Comparison of ENCODE assay signal across 9 mouse cellular contexts in genomic region chr9:91361033-91361855, GRCm38 (mm10). TPM values are rescaled to one million over a fixed set of nuclear protein-coding genes. Genes with fewer than 3 reads are reported as not detected.
A peak's percentile ranks its signal among the peaks of the same experiment; 100 is the strongest.
DNase-seq lines count a peak whose midpoint lies in the region; ATAC-seq and TF ChIP-seq lines count a peak whose summit lies in the region.
"Had no signal": no experiment of that assay in that cellular context is flagged by ENCODE, and none has a peak within 500 bp of the region (broad histone marks: within the 10 kb centered on the region; RNA-seq: fewer than 3 reads in every experiment).

No protein-coding gene starts in this region.

- peak overlapping the region; percentile 62 for H3K4me2 ChIP-seq in intestine, postnatal 0 days (replicated peaks; ENCODE audit: low read depth)

- no peak for DNase-seq in left cerebral cortex, adult 2 months (ENCODE audit: extremely low spot score in 1 of 2, low spot score in 2 of 2)
- DNase-seq in left cerebral cortex, adult 11 months (ENCODE audit: low spot score), result no peak
- peak; percentile 35 for DNase-seq in embryonic facial prominence, embryonic 10.5 days (ENCODE audit: low spot score)
- DNase-seq in retina, embryonic 14.5 days (ENCODE audit: low spot score), result peak; percentile 63
- DNase-seq in adrenal gland, postnatal 36 days, result no peak
- no peak for DNase-seq in lung, postnatal 10 days

- ATAC-seq in intestine, postnatal 0 days, result no peak
- ATAC-seq in activated CD4-positive, CD25-positive, alpha-beta regulatory T cell, adult 4 months, result no peak

- no peaks in the 10 kb centered on the region for H3K36me3 ChIP-seq in embryonic facial prominence, embryonic 10.5 days (replicated peaks)
- H3K36me3 ChIP-seq in intestine, postnatal 0 days (ENCODE audit: control insufficient read depth, insufficient read depth), result no peaks in the 10 kb centered on the region

- intact Hi-C loops in left cerebral cortex, adult 2 months (cut with DNase I), result loop anchor here (5.0 kb wide), 1 partner anchor 229 kb away; no protein-coding TSS in a partner anchor

- H3K9me3 ChIP-seq in embryonic facial prominence, embryonic 10.5 days, result no peaks in the 10 kb centered on the region
- H3K9me3 ChIP-seq in intestine, postnatal 0 days (ENCODE audit: control insufficient read depth), result no peaks in the 10 kb centered on the region

- H3K27ac ChIP-seq in left cerebral cortex, adult 2 months, result no peak overlapping the region
- H3K27ac ChIP-seq in embryonic facial prominence, embryonic 10.5 days (replicated peaks), result peak overlapping the region; percentile 81
- no peak overlapping the region for H3K27ac ChIP-seq in intestine, postnatal 0 days (ENCODE audit: low read depth, low read length)

- peak overlapping the region; percentile 36 for H3K4me3 ChIP-seq in left cerebral cortex, adult 2 months
- peak overlapping the region; percentile 57 for H3K4me3 ChIP-seq in embryonic facial prominence, embryonic 10.5 days
- peak overlapping the region; percentile 43 for H3K4me3 ChIP-seq in intestine, postnatal 0 days (ENCODE audit: low read depth, low read length)

- no peak overlapping the region for H3K9ac ChIP-seq in intestine, postnatal 0 days (ENCODE audit: low read depth, low read length)

- WGBS in embryonic facial prominence, embryonic 10.5 days, result 1% methylated on average over 35 of the region's 35 CpGs
- WGBS in intestine, postnatal 0 days, result 1% methylated on average over 35 of the region's 35 CpGs

- TF ChIP-seq CTCF in left cerebral cortex, adult 2 months (IDR thresholded peaks at IDR 0.05), result no peak
- no peak for TF ChIP-seq CTCF in intestine, postnatal 0 days (IDR thresholded peaks at IDR 0.05; ENCODE audit: low read depth)

- peaks cover 100% of the 10 kb centered on the region for H3K27me3 ChIP-seq in embryonic facial prominence, embryonic 10.5 days (replicated peaks; ENCODE audit: low read depth, poor library complexity, severe bottlenecking)
- peaks cover 91% of the 10 kb centered on the region for H3K27me3 ChIP-seq in intestine, postnatal 0 days (replicated peaks; ENCODE audit: control insufficient read depth, insufficient read depth, low read length)

- H3K4me1 ChIP-seq in embryonic facial prominence, embryonic 10.5 days, result peaks cover 13% of the 10 kb centered on the region
- H3K4me1 ChIP-seq in intestine, postnatal 0 days (replicated peaks; ENCODE audit: control insufficient read depth, insufficient read depth, low read length), result 0 out of 2 replicates have a peak, but pooled peaks cover 4% of the 10 kb centered on the region

RNA-seq across cellular contexts. Expression of gene Zic4, which starts 1.0 kb away (rescaled TPM):
- total RNA-seq in left cerebral cortex, adult 2 months (2021), result 1 to 10 TPM; 4.0 to 4.6 TPM
- polyA plus RNA-seq in embryonic facial prominence, embryonic 10.5 days (2016; fragmentation: Nextera tagmentation; extraction: Ambion mirVana), result 4.0 and 5.5 TPM in 2 replicates
- not detected in 2 replicates for polyA plus RNA-seq in intestine, postnatal 0 days (2015; fragmentation: Nextera tagmentation; extraction: Ambion mirVana)
- total RNA-seq in adrenal gland, postnatal 36 days (2021), result not detected
- polyA plus RNA-seq in activated CD4-positive, CD25-positive, alpha-beta regulatory T cell, adult 4 months (2017; shearing (Covaris generic)), result not detected
- polyA plus RNA-seq: inflammation-experienced regulatory T-cells, adult 6 months had no signal

RNA-seq across cellular contexts. Expression of gene Zic1, which starts 4.4 kb away (rescaled TPM):
- 10 to 100 TPM; 15.8 to 16.0 TPM for total RNA-seq in left cerebral cortex, adult 2 months (2021)
- 1.5 and 1.7 TPM in 2 replicates for polyA plus RNA-seq in embryonic facial prominence, embryonic 10.5 days (2016; fragmentation: Nextera tagmentation; extraction: Ambion mirVana)
- not detected in 2 replicates for polyA plus RNA-seq in intestine, postnatal 0 days (2015; fragmentation: Nextera tagmentation; extraction: Ambion mirVana)
- not detected for total RNA-seq in adrenal gland, postnatal 36 days (2021)
- polyA plus RNA-seq in activated CD4-positive, CD25-positive, alpha-beta regulatory T cell, adult 4 months (2017; shearing (Covaris generic)), result not detected
- polyA plus RNA-seq: inflammation-experienced regulatory T-cells, adult 6 months had no signal

Comparison
In these comparisons a context has a peak if more than half of its experiments do, and no peak if none do; other contexts are left out.
1. DNase-seq: peak in embryonic facial prominence, embryonic 10.5 days (single experiment) and retina, embryonic 14.5 days (single experiment); none in left cerebral cortex, adult 2 months (0 of 2), left cerebral cortex, adult 11 months (single experiment), adrenal gland, postnatal 36 days (0 of 2) and lung, postnatal 10 days (single experiment).
2. Peak in every context shown above with its lines, with median percentiles within 50 percentile points of each other: H3K4me3 ChIP-seq.